Mouse (Mus musculus) embryo, embryonic 9.5 days (tissue): ENCODE data around the gene Cnr2.

Experiments used
- DNase-seq: peaks from one replicate; pipeline ENCODE4 v3.0.0-alpha.2; 2017; ENCODE audit errors: extremely low spot score

The Cnr2 gene

GRCm38 (mm10) chr4:135904810-135905209, 9.6 kb downstream of the Cnr2 start:
- DNase-seq = no peak

- DNase-seq = no peak
Observed at GRCm38 (mm10) chr4:135906633-135907032, 11.4 kb downstream of the Cnr2 start.

- DNase-seq = no peak
Observed at GRCm38 (mm10) chr4:135909326-135910066, 14.3 kb downstream of the Cnr2 start.

- DNase-seq = no peak
Observed at GRCm38 (mm10) chr4:135911531-135911930, 16.3 kb downstream of the Cnr2 start.

- DNase-seq = no peak
Observed at GRCm38 (mm10) chr4:135912164-135912563, 17.0 kb downstream of the Cnr2 start.

GRCm38 (mm10) chr4:135912835-135913234, 17.6 kb downstream of the Cnr2 start:
- peak; percentile 28 for DNase-seq

- no peak for DNase-seq
Observed at GRCm38 (mm10) chr4:135913433-135913832, 18.2 kb downstream of the Cnr2 start.

- DNase-seq = no peak
Observed at GRCm38 (mm10) chr4:135918635-135919279, 23.6 kb downstream of the Cnr2 start.

- DNase-seq = no peak
Observed at GRCm38 (mm10) chr4:135919280-135919639, 24.1 kb downstream of the Cnr2 start.

GRCm38 (mm10) chr4:135920304-135921241, 25.4 kb downstream of the Cnr2 start, which contains the start of gene Fuca1:
Gene Fuca1 (plus strand): TSS chr4:135920735.
- peak; percentile 98 for DNase-seq

- DNase-seq = peak; percentile 20
Observed at GRCm38 (mm10) chr4:135921257-135922120, 26.3 kb downstream of the Cnr2 start.

GRCm38 (mm10) chr4:135922190-135922589, 27.0 kb downstream of the Cnr2 start:
- DNase-seq = no peak

- DNase-seq = no peak
Observed at GRCm38 (mm10) chr4:135924418-135924817, 29.2 kb downstream of the Cnr2 start.

- no peak for DNase-seq
Observed at GRCm38 (mm10) chr4:135925341-135925740, 30.1 kb downstream of the Cnr2 start.

- DNase-seq = no peak
Observed at GRCm38 (mm10) chr4:135926195-135926808, 31.1 kb downstream of the Cnr2 start.

- DNase-seq = no peak
Observed at GRCm38 (mm10) chr4:135926861-135927260, 31.7 kb downstream of the Cnr2 start.

GRCm38 (mm10) chr4:135928376-135928775, 33.2 kb downstream of the Cnr2 start:
- DNase-seq = no peak

GRCm38 (mm10) chr4:135929405-135929804, 34.2 kb downstream of the Cnr2 start:
- DNase-seq = no peak

GRCm38 (mm10) chr4:135929828-135930227, 34.6 kb downstream of the Cnr2 start:
- DNase-seq = no peak

GRCm38 (mm10) chr4:135930239-135930638, 35.0 kb downstream of the Cnr2 start:
- no peak for DNase-seq

- DNase-seq = no peak
Observed at GRCm38 (mm10) chr4:135931832-135932231, 36.6 kb downstream of the Cnr2 start.
